Mouse (Mus musculus) gastrocnemius, adult 2 months (tissue): Measurements from ENCODE around the gene Sel1l3. TPM values are rescaled to one million over a fixed set of nuclear protein-coding genes. Genes with fewer than 3 reads are reported as not detected.
A peak's percentile ranks its signal among the peaks of the same experiment; 100 is the strongest.

Experiments
- DNase-seq: peaks from one replicate; pipeline ENCODE4 v3.0.0; 2022
- H3K27ac ChIP-seq: fragments of 200-600 bp; 2 replicates; pipeline ENCODE4 v1.8.1; 2022; ENCODE audit warnings: mild to moderate bottlenecking
- H3K4me3 ChIP-seq: fragments of 200-600 bp; 2 replicates; pipeline ENCODE4 v1.8.1; 2022; ENCODE audit warnings: mild to moderate bottlenecking, moderate library complexity
- CTCF ChIP-seq: fragments of 200-600 bp; IDR thresholded peaks from 2 replicates; pipeline ENCODE4 v1.8.1; 2022; ENCODE audit warnings: antibody characterized with exemption, mild to moderate bottlenecking, moderate library complexity
- intact Hi-C: fragments of 180-260 bp; cut with DNase I; formaldehyde crosslinking; loops from one replicate; pipeline ENCODE4 v1.15.1; 2025
- total RNA-seq, 2 experiments: library from RNA; stranded (reverse); gene quantifications; 2 replicates each; pipeline ENCODE4 v1.2.3; 2021

The Sel1l3 gene
- total RNA-seq, 2 experiments from 2014 or later, result 59.8 to 69.4 TPM

DNA sequence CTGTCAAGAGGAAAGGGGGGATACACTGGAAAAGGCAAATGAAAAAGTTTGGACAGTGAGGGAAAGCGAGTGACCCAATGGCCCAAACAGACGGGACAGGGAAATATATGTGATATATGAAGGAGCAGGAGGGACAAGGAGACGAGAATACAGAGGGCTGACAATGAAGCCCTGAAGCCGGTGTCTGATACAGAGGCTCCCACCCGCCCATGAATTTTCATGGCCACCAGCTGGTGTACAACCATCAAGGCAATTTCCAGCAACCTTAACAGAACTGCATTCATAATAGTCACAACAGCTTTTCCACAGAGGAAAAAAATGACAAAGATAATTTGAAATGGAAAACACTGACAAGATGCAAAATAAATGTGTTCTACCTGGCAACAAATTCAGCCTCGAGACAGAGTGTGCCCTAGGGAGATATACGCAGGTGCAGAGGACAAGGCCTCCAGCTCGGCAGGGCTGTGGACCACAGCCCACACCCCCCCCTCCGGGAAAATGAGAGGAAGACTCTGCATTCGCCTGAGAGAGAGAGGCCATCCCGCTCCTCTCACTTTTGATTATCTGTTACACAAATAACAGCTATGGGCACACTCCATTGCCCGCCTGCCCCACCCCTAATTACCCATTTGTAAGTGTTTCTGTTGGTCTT is 99.0 kb downstream of the Sel1l3 start:
- no peak for DNase-seq
- intact Hi-C loops, result no loop called here
- Histone ChIP-seq H3K27ac (no peak overlapping the region), H3K4me3 (no peak overlapping the region)
- no peak for TF ChIP-seq CTCF

DNA sequence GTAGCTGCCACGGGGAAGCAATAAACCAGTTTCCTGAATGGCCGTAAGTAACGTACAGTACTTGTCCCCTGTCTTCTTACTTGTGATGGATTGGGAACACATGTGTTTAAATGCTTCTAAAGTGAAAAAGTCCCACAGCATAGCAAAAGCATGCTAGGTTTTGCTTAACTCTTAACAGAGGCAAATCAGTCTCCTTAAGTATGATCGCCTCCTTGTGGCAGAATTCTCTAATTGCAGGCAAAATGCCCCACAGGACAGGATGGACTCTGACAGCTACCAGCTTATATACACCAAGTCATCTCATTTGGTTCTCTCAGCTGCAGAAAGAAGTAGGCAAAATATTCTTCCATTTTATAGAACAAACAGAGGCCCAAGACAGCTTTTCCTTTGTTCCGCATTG is 100.8 kb downstream of the Sel1l3 start:
- peak; percentile 39 for TF ChIP-seq CTCF
- Histone ChIP-seq H3K4me3 (no peak overlapping the region), H3K27ac (no peak overlapping the region)
- no peak for DNase-seq
- intact Hi-C loops, result no loop called here

GRCm38 (mm10) chr5:53111036-53111435 is 102.7 kb downstream of the Sel1l3 start:
- no peak for DNase-seq
- intact Hi-C loops, result no loop called here
- Histone ChIP-seq H3K4me3 (no peak overlapping the region), H3K27ac (no peak overlapping the region)
- TF ChIP-seq CTCF, result no peak

- Histone ChIP-seq H3K27ac (no peak overlapping the region), H3K4me3 (no peak overlapping the region)
- intact Hi-C loops, result no loop called here
- no peak for DNase-seq
- TF ChIP-seq CTCF, result no peak
Observed at GRCm38 (mm10) chr5:53110225-53110624, 103.5 kb downstream of the Sel1l3 start.

- peak; percentile 36 for TF ChIP-seq CTCF
- Histone ChIP-seq H3K4me3 (no peak overlapping the region), H3K27ac (no peak overlapping the region)
- no peak for DNase-seq
- intact Hi-C loops, result loop anchor here (5.0 kb wide), 1 partner anchor 231 kb away; no protein-coding TSS in a partner anchor
Observed at GRCm38 (mm10) chr5:53108668-53109067, 105.1 kb downstream of the Sel1l3 start.

- no peak for DNase-seq
- no peak for TF ChIP-seq CTCF
- Histone ChIP-seq H3K4me3 (no peak overlapping the region), H3K27ac (no peak overlapping the region)
- intact Hi-C loops, result loop anchor here (5.0 kb wide), 1 partner anchor 231 kb away; no protein-coding TSS in a partner anchor
Observed at GRCm38 (mm10) chr5:53108026-53108425, 105.7 kb downstream of the Sel1l3 start.

- TF ChIP-seq CTCF, result no peak
- intact Hi-C loops, result loop anchor here (5.0 kb wide), 1 partner anchor 229 kb away; no protein-coding TSS in a partner anchor
- DNase-seq, result no peak
- no peak overlapping the region for H3K4me3 ChIP-seq
- H3K27ac ChIP-seq, result no peak overlapping the region
Observed at GRCm38 (mm10) chr5:53106731-53107130, 107.0 kb downstream of the Sel1l3 start.

GRCm38 (mm10) chr5:53106125-53106524 is 107.6 kb downstream of the Sel1l3 start:
- no peak overlapping the region for H3K4me3 ChIP-seq
- H3K27ac ChIP-seq, result no peak overlapping the region
- DNase-seq, result no peak
- intact Hi-C loops, result loop anchor here (5.0 kb wide), 1 partner anchor 229 kb away; no protein-coding TSS in a partner anchor
- no peak for TF ChIP-seq CTCF

DNA sequence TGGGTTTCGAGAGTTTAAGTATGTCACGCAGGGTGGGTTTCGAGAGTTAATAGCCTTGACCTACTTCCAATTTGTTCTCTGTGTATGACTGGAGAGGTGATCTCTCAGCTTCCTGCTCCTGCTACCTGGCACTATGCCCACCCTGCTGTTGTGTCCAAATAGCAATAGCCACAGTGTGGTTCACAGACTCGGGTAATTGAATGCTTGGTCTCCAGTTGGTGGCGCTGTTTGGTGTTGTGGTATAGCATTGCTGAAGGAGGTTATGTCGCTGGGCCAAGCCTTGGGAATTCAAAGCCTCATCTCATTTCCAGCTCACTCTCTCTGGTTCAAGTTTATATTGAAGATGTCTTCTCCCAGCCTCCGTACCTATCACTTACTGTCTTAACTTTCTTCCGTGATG is 108.0 kb downstream of the Sel1l3 start:
- DNase-seq, result peak; percentile 72
- H3K4me3 ChIP-seq, result no peak overlapping the region
- peak; percentile 42 for TF ChIP-seq CTCF
- intact Hi-C loops, result loop anchor here (5.0 kb wide), 1 partner anchor 228 kb away; no protein-coding TSS in a partner anchor
- no peak overlapping the region for H3K27ac ChIP-seq

DNA sequence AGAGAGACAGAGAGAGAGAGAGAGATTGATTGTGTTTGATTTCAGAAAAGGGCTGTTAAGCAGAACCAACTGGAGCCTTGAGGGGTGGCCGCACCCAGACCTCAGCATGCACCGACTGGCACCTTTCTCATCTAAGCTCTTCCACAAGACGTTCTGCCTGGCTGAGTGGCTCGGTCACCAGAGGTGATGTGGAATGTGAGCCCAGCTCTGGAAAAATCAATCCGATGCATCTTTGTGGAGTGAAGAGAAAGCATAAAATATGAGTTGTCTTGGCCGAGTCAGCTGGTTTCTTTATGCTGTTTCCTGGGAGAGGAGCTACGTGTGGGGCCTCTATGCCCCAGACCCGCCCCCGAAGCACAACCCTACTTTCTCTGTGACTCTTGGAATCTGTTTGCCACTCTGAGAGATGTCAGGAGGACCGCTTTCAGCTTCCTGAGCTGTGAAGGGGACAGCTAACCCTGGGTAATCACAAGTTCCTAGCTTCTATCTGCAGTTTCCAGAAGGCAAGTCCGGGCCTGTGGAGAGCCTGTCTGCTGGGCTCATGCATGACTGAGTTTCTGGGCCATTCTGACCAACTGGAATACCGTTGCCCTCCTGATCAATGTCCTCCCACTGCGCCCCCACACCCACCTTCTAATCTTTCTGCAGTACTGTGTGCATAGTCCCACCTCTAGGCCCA is 109.4 kb downstream of the Sel1l3 start:
- no peak for DNase-seq
- TF ChIP-seq CTCF, result no peak
- Histone ChIP-seq H3K4me3 (no peak overlapping the region), H3K27ac (no peak overlapping the region)
- intact Hi-C loops, result no loop called here

DNA sequence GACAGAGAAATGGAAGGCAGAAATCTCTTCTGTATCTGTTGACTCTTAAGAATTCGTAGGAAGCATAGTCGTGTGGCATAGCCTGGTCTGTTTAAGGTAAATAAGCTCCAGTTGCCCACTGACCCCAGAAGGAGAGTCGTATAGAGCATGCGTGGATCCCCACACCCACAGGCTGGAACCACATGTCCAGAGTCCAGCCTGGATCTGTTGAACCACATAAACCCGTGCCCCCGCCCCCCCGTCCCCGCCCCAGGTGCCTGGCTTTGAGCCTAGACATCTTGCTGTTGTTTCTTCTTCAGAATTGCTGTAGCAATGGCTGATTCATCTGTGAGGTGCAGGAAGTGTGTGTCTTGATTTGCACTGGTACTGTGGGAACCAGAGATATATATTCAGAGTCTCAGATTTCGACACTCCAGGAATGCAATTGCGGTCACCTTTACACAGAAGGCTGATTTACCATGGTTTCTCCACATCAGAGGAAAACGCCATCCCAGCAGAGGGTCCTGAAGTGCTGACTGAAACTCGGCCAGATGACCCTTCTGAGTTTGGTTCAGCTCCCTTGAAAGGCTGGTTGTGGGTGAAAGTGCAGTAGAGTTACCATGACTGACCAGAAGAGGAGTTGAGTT is 111.8 kb downstream of the Sel1l3 start:
- intact Hi-C loops, result no loop called here
- Histone ChIP-seq H3K4me3 (no peak overlapping the region), H3K27ac (no peak overlapping the region)
- TF ChIP-seq CTCF, result no peak
- DNase-seq, result no peak

- intact Hi-C loops, result no loop called here
- Histone ChIP-seq H3K27ac (no peak overlapping the region), H3K4me3 (no peak overlapping the region)
- TF ChIP-seq CTCF, result no peak
- no peak for DNase-seq
Observed at GRCm38 (mm10) chr5:53091331-53091730, 122.4 kb downstream of the Sel1l3 start.

- TF ChIP-seq CTCF, result no peak
- intact Hi-C loops, result no loop called here
- no peak for DNase-seq
- no peak overlapping the region for H3K27ac ChIP-seq
- no peak overlapping the region for H3K4me3 ChIP-seq
Observed at GRCm38 (mm10) chr5:53087452-53087851, 126.3 kb downstream of the Sel1l3 start.
